Mouse (Mus musculus) cerebellum, postnatal 25 days (tissue): ENCODE data around the gene Samd13.

Experiments
- DNase-seq, 2 experiments: peaks; one replicate each; pipeline ENCODE4 v3.0.0; 2021; ENCODE audit warnings: mixed read lengths in 2 of 2

Gene Samd13

DNA sequence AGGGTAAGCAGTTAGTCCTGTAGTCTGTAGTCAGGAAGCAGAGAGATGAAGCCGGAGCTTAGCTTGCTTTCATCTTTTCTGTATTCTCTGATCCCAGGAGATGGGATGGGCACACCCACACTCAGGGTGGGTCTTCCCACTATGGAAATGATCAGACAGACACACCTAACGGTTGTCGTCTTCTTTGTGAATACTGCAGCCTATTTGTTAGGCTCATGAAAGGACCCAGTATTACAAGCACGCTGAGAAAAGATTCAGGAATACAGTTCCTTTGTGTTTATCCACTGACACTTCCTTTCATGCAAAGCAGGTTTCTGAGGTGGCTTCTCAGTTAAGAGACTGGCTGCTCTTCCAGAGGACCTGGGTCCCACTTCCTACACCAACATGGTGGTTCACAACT lies 74.1 kb downstream of the Samd13 start:
- no peak for DNase-seq

DNA sequence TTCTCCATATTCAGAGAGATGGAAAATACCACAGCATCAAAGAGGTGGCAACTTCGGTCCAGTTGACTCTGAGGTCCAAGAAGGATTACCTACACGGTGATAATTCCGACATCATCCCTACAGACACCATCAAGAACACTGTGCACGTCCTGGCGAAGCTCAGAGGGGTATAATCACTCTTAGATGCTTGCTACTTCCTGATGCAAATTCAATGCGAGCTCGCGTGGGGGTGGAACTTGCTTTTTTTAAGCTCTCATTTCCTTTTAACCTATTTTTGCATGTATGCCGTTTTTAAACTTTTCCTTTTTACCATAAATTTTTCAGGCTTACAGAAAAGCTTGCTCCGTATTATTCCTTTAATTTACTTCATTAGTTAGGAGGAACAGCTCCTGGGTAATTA lies 75.1 kb downstream of the Samd13 start:
- DNase-seq: no peak

DNA sequence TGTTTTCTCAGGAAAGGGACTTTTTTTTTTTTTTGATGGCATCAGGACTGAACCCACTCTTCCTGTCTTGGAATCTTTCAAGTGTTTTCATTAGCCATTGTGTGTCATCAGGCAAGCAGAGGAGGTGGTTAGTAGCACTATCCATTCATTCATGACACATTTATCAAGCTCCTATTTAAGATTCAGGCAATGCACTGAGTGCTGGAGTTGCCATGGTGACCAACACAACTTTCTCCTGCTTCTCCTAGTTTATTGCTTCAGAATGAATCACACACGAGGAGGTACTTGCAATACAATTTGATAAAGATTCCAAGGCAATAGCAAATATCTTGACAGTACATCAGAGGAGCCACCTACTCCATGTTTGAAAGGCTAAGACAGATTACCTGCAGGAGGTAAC lies 78.0 kb downstream of the Samd13 start:
- no peak for DNase-seq

DNA sequence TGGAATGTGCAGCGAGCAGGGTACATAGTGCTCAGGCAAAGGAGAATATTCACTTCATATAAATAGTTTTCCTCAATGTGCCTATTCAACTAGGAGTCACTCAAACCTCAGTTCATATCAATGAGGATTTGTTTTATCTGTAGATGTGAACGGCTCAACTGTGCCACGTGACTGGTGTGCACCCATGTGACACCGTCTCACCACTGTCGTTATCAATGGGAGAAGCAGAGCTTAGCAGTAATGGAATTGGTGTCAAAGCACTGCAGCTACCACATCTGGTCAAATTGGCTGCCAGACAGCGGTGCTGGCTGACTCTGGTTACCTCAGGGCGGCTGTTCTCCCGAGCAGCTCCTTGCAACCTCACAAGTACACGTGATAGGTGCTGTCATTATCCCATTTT lies 80.7 kb downstream of the Samd13 start:
- DNase-seq: no peak

DNA sequence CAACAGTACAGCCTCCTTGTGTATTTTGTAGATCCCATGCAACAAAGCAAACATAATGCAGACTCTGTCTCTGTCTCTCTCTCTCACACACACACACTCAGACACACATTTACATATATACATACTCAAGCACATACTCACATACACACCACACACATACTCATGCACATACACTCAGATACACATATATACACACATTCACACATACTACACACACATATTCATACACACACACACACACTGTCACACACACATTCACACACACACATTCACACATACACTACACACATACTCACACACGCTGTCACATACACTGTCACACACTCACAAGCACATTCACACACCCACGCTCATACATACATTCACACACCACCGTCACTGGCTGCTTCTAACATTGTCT lies 82.9 kb downstream of the Samd13 start:
- DNase-seq: no peak

DNA sequence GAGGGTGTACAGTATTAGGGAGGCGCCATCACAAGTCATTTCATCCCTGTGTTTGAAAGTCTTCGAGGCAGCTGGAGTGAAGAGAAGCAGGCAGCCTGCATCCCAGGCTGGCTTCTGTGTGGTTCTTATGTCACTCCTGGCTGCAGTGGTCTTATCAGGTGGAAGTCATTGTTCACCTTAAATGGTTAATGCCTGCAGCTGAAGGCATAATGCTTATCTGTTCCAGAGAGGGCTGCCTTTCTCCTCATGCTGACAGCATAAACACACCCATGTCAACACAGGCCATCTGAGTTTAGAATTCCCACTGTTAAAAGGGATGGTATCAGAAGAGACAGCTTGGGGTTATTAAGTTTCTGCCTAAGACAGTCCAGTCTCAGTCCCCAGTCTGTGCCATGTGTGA lies 84.2 kb downstream of the Samd13 start:
- DNase-seq: no peak

DNA sequence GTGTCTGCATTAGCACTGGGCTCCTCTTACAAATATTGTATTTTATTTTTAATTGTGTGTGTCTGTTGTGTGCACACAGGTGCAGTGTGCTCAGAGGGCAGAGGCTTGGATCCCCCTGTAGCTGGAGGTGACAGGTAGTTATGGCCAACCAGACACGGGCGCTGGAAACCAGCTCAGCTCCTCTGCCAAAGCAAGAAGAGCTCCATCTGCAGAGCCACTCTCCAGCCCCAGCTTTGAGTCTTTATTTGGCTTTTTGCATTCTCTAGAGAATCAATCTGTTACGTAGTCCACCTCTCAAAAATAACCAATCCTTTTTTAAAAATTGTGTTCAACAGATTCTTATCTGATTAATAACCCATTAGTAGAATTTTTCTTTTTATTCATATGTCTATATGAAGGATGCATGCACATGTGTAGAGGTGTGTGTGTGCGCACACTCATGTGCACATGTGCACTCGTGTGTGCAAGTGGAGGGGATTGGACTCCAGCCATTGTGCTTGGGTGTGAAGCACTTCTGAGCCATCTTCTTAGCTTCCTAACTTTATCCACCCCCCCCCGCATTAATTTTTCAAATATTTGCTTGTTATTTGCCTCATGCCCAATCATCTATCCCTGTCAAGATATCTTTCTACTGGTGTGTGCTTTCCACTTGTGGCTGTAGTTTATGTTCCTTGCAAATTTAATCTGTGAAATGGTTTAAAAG lies 86.0 kb downstream of the Samd13 start:
- no peak for DNase-seq

DNA sequence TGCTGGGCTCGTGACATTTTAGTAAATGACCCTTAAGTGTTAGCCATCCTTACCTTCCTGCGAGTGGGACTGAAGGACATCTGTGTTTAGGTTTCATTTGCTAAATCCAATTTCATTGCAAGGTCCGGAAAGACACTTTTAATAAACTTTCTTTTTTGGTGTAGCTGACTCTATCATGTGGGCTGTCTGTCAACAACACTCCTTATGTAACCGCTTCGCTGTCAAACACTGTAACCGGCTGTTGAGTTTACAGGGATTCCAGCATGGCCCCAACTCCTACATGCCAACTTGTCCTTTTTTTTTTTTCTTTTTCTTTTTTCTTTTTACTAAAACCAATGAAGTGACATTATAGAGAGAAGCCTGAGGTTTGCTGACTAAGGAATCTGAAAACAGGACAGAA lies 87.0 kb downstream of the Samd13 start:
- DNase-seq: no peak

DNA sequence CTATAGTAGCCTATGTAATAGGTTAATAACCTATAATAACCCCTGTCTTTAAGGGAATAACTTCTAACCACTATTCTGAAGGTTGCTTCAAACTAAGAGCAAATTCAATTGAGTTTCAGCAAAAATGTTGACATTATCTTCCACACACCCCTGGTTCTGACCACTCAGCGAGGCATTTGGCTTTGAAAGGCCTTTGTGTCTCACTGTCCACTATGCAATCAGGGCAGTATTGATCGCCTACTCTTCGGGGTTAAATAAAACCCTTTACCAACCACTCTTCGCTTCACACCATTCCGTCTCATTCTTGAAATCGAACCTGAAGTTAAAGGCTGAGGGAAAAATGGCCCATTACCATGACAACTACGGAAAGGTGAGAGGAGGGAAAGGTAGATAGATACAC lies 88.5 kb downstream of the Samd13 start:
- no peak for DNase-seq

DNA sequence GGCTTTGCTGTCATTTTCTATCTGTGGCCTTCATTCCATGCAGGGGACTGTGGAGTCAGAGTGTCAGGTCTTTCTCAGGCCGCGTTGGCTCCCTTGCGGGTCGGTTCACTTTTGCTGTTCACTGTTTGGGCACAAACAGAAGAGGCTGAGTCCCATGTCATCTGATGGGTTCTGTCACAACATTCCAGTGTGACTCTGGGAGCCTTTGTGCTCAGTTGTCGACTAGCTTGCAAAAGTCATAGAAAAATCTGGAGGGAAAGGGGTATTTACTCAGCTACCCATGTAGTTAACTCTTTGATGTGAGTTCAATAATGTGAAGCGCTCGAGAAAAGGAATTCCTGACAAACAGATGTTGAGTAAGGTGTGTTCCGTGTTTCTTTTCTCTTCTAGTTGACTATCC lies 89.0 kb downstream of the Samd13 start:
- no peak for DNase-seq

DNA sequence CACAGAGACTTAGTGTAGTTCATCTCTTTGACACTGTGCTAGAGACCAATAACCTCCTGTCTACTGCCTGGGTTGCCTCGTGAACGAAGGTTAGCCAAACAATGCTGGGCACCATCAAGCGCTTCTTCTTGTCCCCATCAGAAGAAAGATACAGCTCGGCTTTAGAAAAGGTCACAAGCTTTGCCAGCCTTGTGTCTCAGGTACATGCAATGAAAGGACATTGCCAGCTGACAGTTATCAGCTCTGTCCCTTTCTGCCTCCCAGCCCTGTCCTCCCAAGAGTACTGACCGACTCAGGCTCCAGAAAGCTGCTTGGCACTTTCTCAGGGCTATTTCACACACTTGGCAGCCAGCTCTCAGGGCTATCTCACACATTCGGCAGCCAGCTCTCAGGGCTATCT lies 90.0 kb downstream of the Samd13 start:
- DNase-seq: no peak
